Mouse (Mus musculus) megakaryocyte, embryonic 14.5 days (primary cell): Measurements from ENCODE around the gene B3gat3. TPM values are rescaled to one million over a fixed set of nuclear protein-coding genes. Genes with fewer than 3 reads are reported as not detected.

Experiments used
- H3K27me3 ChIP-seq: replicated peaks from 2 replicates; pipeline ENCODE3; 2012; ENCODE audit warnings: inconsistent platforms
- H3K36me3 ChIP-seq: replicated peaks from 2 replicates; pipeline ENCODE3; 2012; ENCODE audit warnings: low read length, inconsistent platforms, mixed read lengths
- H3K4me1 ChIP-seq: 2 replicates; pipeline ENCODE4 v1.6.1; 2012; ENCODE audit warnings: inconsistent platforms
- H3K4me3 ChIP-seq: replicated peaks from 2 replicates; pipeline ENCODE3; 2012; ENCODE audit warnings: moderate library complexity, mild to moderate bottlenecking, inconsistent platforms
- H3K9me3 ChIP-seq: 2 replicates; pipeline ENCODE4 v1.6.1; 2012; ENCODE audit warnings: inconsistent platforms
- FLI1 ChIP-seq: IDR thresholded peaks from 2 replicates; pipeline ENCODE4 v1.6.1; 2012; ENCODE audit warnings: low read length, inconsistent platforms, mixed read lengths
- GATA1 ChIP-seq: IDR thresholded peaks from 3 replicates; pipeline ENCODE4 v1.6.1; 2012; ENCODE audit warnings: mixed read lengths, low read length, inconsistent platforms, borderline replicate concordance
- polyA plus RNA-seq: library from polyadenylated mRNA; stranded (reverse); fragments of >175 nt; gene quantifications from 2 replicates; pipeline ENCODE4 v1.2.3, GENCODE M21; 2012; ENCODE audit warnings: low replicate concordance; ENCODE audit not compliant: insufficient read depth

B3gat3 gene
- polyA plus RNA-seq, 1 experiment, result 135 TPM

DNA sequence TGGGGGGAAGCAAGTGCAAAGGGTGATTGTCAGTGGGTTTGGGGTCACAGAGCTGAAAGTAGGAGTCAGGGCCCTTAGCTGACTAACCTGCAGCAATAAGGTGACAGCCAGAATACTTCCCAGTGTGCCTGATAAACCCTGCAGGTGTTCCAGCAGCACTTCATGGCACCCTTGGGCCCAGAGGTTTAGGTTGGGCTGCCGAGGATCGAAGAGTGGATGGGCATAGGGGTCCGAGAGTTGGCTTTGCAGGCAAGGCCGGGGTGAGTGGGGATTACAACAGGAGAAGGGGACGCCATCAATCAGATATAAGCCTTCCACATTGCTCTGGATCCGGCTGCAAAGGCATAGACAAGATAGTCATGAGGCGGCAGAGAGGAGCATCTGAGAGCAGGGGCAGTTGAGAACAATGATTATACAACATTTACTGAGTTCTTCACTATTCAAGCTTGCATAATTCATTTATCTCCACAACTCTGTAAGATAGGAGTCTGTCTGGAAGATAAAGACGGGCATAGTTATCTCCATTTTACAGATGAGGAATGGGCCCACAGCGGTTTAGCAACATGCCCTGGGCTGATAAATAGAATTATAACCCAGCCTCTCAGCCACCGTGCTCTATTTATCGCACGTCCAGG, 7.8 kb downstream of the B3gat3 start:
- H3K4me1 ChIP-seq, result peaks cover 55% of the 10 kb centered on the region
- H3K9me3 ChIP-seq, result no peaks in the 10 kb centered on the region

DNA sequence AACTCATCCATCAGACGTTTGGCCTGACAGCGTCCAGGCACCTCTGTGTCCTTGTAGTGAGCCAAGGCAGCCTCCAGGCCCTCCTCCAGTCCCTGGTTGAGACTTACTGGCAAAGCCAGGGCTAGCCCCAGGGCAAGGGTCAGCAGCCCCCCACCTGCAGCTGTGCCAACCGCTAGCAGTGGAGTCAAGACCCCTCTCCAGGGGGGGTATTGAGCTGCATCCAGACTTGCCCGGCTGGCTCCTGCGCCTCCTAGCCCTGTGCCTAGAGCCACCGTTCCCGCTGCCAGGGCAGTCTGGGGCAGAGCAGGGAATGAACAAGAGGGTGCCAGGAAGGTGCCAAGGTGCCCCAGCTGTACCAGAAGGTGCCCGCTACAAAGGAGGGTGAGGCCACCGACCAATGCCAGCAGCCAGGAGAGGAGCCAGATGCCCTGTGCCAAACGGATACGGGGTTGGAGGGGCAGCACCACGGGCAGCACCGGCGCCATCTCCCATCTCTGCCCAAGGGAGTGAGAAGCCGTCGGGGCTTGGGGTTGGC, 8.6 kb downstream of the B3gat3 start:
- H3K36me3 ChIP-seq, result peaks cover 73% of the 10 kb centered on the region
- peaks cover 47% of the 10 kb centered on the region for H3K4me1 ChIP-seq
- H3K9me3 ChIP-seq, result no peaks in the 10 kb centered on the region
- no peak for TF ChIP-seq GATA1
- no peak for TF ChIP-seq FLI1
- H3K4me3 ChIP-seq, result peak overlapping the region; percentile 97
- no peaks in the 10 kb centered on the region for H3K27me3 ChIP-seq

More for the DNA sequence above, 7.8 kb downstream of the B3gat3 start:
- no peaks in the 10 kb centered on the region for H3K27me3 ChIP-seq
- TF ChIP-seq FLI1 (no peak), GATA1 (no peak)
- peaks cover 69% of the 10 kb centered on the region for H3K36me3 ChIP-seq
- H3K4me3 ChIP-seq, result no peak overlapping the region

DNA sequence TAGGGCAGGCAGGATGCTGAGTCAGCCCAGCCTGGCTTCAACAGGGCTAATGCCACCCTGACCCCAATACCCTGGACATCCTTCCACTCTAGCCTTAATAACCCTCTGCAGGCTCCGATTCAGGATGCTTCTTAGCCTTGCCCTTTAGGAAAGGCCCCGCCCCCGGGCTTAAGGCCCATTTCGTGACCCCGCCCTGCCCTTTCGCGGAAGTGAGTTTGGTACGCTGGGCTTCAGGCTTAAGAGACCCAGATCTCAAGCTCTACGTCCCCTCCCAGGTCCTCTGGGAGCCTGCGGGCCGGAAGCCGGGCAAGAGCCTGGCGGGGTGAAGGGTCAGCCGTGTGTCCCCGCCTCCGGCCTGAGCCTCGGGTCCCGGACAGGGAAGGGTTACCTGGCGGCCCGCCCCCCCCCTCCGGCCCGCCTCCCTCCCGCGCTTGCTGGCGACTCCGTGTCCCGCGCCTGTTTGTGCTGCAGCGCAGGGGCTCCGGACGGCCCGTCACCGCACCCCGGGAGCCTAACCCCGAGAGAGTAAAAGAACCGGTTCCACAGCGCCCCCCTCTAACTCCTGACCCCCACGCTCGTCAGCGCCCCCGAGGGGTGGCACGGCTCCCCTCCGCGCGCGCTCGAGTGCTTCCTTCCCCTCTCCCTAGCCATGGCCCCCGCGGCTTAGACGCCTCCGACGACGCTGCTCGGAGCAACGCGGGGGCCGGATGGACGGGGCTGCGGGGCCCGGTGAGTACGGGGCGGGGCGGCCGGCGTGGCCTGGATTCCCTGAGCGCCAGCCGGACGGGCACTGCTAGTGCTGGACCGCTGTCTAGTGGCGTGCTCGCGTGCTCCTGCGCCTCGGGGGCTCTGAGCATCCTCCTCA, 9.3 kb downstream of the B3gat3 start, which contains the start of the genes Rom1 and Eml3:
TSS of gene Rom1 (minus strand) at position 133 of the 865 bp plus-strand sequence.
TSS of gene Eml3 (plus strand) at position 329 of the 865 bp plus-strand sequence.
- TF ChIP-seq FLI1, result no peak
- H3K27me3 ChIP-seq, result no peaks in the 10 kb centered on the region
- H3K36me3 ChIP-seq, result peaks cover 75% of the 10 kb centered on the region
- H3K4me3 ChIP-seq, result peak within 1 kb of the TSS; percentile 97
- H3K9me3 ChIP-seq, result no peaks in the 10 kb centered on the region
- peaks cover 45% of the 10 kb centered on the region for H3K4me1 ChIP-seq

DNA sequence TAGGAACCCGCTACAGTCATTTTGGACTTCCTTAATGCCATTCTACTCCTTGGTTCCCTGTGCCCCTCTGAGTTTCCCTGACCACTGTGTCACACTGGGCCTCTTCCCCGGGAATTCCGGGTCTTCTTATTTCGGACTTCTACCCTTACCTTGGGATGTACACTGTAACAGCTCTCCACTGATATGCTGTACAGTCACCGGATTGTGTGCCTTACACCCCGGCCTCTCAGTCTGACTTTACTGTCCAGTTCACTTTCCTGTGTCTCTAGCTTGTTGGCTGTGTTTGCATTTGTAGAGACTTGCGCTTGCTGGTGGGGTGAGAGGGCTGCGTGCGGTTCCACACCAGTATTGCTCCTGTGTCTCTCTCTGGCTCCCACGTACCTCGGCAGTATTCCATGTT, 9.9 kb downstream of the B3gat3 start:
- Histone ChIP-seq H3K4me1 (peaks cover 45% of the 10 kb centered on the region), H3K9me3 (no peaks in the 10 kb centered on the region), H3K27me3 (no peaks in the 10 kb centered on the region), H3K36me3 (peaks cover 79% of the 10 kb centered on the region), H3K4me3 (peak overlapping the region; percentile 97)
- TF ChIP-seq FLI1 (no peak), GATA1 (no peak)

DNA sequence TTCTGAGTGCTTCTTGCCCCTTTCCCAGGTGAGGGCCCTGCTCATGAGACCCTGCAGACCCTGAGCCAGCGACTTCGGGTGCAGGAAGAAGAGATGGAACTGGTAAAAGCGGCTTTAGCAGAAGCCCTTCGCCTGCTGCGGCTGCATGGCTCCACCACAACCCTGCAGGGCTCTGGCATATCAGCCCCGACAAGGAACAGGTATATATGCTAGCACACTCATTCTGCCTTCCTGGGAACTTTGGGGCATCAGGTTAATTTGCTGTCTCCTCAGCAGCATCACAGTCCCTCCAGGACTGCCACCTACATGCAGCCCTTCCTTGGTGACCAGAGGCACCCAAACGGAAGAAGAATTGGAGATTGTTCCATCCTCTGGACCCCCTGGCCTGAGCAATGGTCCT, 10.6 kb downstream of the B3gat3 start:
- Histone ChIP-seq H3K36me3 (peaks cover 79% of the 10 kb centered on the region), H3K27me3 (no peaks in the 10 kb centered on the region), H3K4me1 (peaks cover 42% of the 10 kb centered on the region), H3K9me3 (no peaks in the 10 kb centered on the region), H3K4me3 (peak overlapping the region; percentile 97)
- TF ChIP-seq GATA1 (no peak), FLI1 (no peak)

DNA sequence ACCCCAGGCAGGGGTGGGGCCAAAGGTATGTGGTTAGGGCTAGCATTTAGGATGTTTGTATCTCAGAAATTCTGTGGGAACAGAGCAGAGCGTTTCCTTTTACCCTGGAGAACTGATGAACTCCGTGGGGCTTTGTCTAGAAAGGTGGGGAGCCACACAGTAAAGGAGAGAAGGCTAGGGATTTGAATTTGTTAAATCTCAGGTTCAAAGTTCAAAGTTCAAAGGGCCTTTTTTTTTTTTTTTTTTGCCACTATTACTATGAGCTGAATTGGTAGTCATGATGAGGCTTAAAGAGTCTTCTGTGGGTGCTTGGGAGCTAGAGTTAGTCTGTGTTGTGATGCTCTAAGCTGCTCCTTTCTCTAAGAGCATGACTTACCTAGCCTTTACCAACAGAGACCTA, 16.6 kb downstream of the B3gat3 start:
- Histone ChIP-seq H3K27me3 (no peaks in the 10 kb centered on the region), H3K4me1 (peaks cover 37% of the 10 kb centered on the region), H3K36me3 (peaks cover 87% of the 10 kb centered on the region), H3K4me3 (no peak overlapping the region), H3K9me3 (no peaks in the 10 kb centered on the region)
- TF ChIP-seq FLI1 (no peak), GATA1 (no peak)

DNA sequence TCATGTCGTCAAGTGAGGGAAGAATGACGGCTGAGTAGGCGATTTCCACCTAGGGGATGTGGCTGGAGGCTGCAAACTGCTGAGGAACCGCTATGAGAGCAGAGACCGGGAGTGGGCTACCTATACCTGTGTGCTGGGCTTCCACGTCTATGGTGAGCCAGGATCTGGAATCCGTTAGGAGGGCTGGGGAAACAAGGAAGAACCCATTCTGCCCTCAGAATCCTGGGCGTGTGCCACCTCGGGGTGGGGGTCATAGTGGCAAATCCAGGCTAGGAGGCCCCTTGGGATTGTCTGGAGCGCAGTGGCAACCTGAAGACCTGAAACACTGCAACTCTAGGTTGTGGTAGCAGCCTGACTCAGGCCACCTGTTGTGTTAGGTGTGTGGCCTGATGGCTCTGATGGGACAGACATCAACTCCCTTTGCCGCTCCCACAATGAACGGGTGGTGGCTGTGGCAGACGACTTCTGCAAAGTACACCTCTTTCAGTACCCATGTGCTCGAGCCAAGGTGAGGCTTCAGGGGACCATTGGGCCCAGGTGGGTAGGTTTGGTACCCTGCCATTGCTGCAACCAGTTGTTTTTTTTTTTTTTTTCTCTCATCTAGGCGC, 20.5 kb downstream of the B3gat3 start:
- Histone ChIP-seq H3K27me3 (no peaks in the 10 kb centered on the region), H3K4me3 (peak overlapping the region; percentile 99), H3K9me3 (no peaks in the 10 kb centered on the region), H3K36me3 (peaks cover 75% of the 10 kb centered on the region), H3K4me1 (peaks cover 58% of the 10 kb centered on the region)
- no peak for TF ChIP-seq FLI1
- no peak for TF ChIP-seq GATA1

DNA sequence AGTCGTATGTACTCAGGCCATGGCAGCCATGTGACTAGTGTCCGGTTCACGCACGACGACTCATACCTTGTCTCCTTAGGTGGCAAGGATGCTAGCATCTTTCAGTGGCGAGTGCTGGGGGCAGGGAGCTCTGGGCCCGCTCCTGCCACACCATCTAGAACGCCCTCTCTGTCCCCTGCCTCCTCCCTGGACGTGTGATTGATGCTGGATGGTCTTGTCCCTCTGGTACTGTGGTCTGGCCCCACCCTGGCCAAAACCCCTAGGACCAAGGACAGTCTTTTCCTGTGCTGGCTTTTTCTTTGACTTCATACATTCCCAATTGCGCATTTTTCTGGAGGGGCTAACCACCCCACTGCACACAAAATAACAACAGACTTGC, 21.0 kb downstream of the B3gat3 start:
- H3K36me3 ChIP-seq, result peaks cover 75% of the 10 kb centered on the region
- H3K4me1 ChIP-seq, result peaks cover 63% of the 10 kb centered on the region
- H3K27me3 ChIP-seq, result no peaks in the 10 kb centered on the region
- no peaks in the 10 kb centered on the region for H3K9me3 ChIP-seq
- peak overlapping the region; percentile 99 for H3K4me3 ChIP-seq
- TF ChIP-seq FLI1, result no peak
- TF ChIP-seq GATA1, result no peak

DNA sequence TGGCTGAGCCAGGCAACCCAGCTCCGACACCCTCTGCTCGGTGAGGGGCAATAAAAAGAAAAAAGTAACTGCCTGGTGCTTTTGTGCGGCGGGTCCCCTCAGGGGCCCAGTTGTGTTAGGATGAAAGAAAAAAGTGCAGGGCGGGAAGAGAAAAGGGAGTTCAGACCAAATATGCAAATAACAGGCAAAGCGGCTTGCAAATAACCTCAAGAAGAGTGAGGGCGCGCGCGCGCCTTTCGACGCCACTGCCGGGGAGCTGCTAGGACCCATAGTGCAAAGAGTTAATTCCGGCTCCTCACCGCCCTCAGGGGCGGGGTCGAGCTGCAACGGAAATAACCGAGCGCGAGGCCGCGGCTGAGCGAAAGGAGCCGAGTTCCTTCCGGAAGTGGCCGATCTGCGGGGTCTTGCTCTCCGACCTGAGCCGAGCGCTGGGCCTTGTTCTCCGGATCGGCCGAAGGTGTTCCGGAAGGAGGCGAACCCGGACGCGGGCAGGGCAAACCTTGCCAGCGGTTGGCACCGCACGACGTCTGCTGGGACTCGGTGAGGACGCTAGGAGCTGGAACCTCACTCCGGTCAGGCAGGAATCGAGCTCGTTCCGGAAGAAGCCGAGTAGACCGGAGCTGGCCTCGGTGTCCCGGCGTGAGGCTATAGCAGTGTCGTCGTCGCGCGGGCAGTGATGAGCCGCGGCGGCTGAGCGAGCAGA, 21.5 kb downstream of the B3gat3 start, which contains the start of gene Mta2:
TSS of gene Mta2 (plus strand) at position 361 of the 703 bp plus-strand sequence.
- Histone ChIP-seq H3K27me3 (no peaks in the 10 kb centered on the region), H3K4me1 (peaks cover 64% of the 10 kb centered on the region), H3K36me3 (peaks cover 75% of the 10 kb centered on the region), H3K4me3 (peak within 1 kb of the TSS; percentile 99), H3K9me3 (no peaks in the 10 kb centered on the region)
- peak; percentile 63; the same call in 1 of the 2 replicates for TF ChIP-seq FLI1
- no peak for TF ChIP-seq GATA1
